Mouse (Mus musculus): ENCODE results near the gene Mfng.

Mfng gene

GRCm38 (mm10) chr15:78787287-78787856 lies 14.1 kb upstream of the Mfng start:
- no peak for DNase-seq (ENCODE audit: low spot score)

DNA sequence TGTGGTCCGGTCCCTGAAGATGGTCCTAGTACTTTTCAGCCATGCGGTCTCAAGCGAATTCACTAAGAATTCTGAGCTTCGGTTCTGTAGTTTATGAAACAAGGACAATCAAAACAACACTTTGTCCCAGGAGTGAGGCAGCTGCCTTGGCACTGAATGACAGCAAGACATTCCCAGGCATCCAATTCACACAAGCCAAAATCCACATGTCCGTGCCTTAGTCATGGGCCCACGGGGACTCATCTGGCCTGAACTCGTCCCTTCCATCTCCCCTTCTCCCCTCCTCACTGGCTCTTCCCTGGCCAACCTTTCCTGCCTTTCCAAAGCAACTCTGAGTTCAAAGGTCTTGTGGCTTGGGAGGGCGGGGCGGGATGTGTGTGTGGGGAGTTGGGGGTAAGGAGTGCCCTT lies 13.1 kb upstream of the Mfng start:
- no peak for DNase-seq (ENCODE audit: low spot score)

DNA sequence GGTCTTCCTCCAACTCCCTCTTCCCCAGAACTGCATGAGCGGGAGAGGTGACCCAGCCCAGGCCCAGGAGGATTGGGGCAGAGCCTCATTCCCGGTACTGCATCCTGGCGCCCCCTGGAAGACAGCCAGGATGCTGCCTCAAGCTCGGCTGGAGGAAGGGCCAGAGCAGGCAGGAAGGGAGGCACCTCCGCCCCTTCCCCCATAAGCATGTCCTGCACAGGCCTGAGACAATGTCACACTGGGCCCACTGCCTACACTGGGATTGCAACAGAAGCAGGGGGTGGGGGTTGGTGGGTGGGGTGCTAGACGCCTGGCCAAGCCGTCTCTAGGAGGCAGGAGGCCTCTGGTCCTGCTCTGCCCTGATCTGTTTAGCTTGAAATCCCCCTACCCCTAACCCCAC lies 12.7 kb upstream of the Mfng start:
- DNase-seq (ENCODE audit: low spot score) = no peak

DNA sequence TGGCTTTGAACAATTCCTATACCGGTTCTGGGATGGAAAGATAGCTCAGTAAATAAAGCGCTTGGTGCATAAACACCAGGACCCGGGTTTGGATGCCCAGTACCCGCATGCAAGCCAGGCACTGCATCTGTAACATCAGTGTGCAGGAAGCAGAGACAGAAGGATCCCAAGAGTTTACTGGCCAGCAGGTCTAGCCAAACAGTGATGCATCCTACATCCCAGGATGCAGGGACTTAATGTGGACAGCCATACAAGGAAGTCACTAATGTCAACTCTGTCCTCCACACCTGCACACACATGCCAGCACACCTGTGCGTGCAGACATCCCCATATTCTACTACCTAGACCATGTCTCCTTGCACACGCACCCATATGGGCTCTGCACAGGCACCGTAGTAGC lies 12.0 kb upstream of the Mfng start:
- no peak for DNase-seq (ENCODE audit: low spot score)

- DNase-seq (ENCODE audit: low spot score) = no peak
Observed at GRCm38 (mm10) chr15:78784520-78784919, 11.2 kb upstream of the Mfng start.

- no peak for DNase-seq (ENCODE audit: low spot score)
Observed at GRCm38 (mm10) chr15:78782348-78783103, 9.3 kb upstream of the Mfng start.

DNA sequence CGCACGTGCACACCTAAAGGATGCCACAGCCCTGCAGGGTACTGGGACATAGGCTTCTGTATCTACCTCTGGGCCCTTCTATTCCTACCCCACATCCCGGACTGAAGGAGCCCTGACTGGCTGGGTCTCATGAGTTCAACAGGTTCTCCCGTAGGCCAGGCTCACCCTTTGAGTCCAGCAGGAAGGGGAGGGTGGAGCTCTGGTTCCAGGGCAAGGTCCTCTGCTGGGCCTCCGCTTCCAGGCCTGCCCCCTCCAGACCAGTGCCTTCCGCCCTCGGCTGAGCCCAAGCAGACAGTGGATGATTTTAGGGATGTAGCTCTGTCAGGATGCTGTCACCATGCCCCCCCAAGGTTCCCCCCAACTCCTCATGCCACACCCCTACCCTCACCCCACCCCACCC lies 7.6 kb upstream of the Mfng start:
- DNase-seq (ENCODE audit: low spot score) = no peak

- DNase-seq (ENCODE audit: low spot score) = no peak
Observed at GRCm38 (mm10) chr15:78780359-78780758, 7.1 kb upstream of the Mfng start.

- DNase-seq (ENCODE audit: low spot score) = no peak
Observed at GRCm38 (mm10) chr15:78779690-78780089, 6.4 kb upstream of the Mfng start.

DNA sequence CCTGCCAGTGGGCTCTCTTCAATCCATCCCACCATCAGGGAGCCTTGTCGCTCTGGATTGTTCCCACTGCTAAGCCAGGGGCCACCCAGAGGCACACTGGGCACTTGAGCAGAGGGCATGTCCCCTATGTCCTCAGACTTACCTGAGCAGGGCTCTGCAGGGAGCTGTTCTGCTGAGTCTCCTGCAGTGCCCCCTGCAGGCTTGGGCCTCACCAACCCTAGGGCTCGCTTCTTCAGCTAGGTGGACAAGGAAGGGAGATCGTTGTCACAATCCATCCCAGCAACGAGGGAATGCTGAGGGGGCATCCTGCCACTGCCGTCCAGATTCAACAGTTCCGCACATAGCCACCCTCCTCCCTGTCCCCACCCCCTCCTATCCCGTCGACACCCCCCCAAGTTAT lies 6.0 kb upstream of the Mfng start:
- DNase-seq (ENCODE audit: low spot score) = no peak

GRCm38 (mm10) chr15:78778077-78778870 lies 5.0 kb upstream of the Mfng start:
- DNase-seq (ENCODE audit: low spot score) = peak; percentile 96

GRCm38 (mm10) chr15:78772856-78773255 lies 419 bp downstream of the Mfng start:
- DNase-seq (ENCODE audit: low spot score) = no peak

DNA sequence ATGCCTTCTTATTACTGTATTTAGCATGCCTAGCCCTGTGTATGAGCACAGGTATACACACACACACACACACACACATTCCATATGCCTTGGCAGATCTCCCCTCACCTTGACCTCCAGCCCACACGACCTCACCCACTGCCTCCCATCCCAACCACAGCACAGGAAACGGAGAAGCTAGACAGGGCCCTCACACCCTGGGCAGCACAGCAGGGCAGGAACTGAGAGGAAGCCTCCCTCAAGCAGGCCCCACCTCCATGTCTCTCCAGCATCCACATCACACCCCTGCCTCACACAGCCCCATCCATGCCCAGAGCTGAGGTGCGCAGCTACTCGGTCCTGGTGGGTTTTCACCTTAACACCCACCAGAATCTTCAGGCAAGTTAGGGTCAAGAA lies 909 bp downstream of the Mfng start:
- DNase-seq (ENCODE audit: low spot score) = no peak

DNA sequence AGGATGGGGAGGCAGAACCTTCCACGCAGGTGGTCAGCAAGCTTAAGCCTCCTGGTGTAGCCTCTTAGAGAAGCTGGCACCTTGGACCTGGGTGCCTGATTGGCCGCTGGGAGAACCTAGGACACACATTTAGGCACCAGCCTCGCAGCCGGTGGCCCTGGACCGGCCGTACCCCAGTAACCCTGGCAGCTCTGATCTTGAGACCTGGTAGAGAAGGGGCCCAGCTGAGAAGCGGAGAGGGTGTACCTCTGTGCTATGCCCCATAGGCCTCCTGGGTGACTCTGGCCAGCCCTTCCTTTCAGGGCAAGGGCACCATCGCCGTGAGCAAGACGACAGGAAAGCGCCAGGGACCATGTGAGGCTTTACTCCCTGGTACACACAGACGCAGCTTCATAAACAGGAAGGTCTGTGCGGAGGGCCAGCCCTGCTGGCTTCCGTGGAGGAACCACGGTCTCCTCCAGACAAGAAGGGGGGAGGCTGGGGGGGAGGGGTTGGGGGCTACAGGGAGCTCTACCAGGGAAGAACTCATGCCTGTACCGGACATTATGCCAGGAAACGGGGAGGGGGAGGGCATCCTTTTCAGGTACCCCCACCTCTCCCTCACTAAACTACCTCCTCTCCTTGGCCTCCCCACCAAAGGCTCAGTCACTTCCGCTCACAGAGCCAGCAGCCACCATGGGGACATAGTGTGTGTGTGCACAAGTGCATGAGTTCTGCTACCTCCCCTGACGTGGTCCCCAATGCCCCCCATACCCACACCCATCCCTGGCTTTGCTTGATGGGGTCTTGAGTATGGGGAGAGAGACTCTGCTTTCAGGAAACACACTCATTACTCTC lies 1.5 kb downstream of the Mfng start:
- DNase-seq (ENCODE audit: low spot score) = no peak

DNA sequence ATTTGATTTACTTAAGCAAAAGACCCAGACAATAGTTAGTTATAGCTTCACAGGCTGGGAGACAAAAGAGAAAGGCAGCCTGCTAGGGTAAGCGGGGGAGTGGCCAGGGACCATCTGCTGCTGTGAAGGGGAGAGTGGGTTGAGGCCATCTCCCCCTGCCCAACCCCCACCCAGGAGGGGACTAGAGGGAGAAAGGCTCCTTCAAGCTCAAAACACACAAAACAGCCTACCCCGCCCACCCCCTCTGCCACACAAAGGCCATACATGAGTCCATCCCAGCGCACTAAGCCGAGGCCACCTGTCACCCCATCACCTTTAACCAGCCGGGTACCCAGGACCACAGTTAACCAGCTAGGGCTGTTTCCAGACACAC lies 2.3 kb downstream of the Mfng start:
- DNase-seq (ENCODE audit: low spot score) = no peak

DNA sequence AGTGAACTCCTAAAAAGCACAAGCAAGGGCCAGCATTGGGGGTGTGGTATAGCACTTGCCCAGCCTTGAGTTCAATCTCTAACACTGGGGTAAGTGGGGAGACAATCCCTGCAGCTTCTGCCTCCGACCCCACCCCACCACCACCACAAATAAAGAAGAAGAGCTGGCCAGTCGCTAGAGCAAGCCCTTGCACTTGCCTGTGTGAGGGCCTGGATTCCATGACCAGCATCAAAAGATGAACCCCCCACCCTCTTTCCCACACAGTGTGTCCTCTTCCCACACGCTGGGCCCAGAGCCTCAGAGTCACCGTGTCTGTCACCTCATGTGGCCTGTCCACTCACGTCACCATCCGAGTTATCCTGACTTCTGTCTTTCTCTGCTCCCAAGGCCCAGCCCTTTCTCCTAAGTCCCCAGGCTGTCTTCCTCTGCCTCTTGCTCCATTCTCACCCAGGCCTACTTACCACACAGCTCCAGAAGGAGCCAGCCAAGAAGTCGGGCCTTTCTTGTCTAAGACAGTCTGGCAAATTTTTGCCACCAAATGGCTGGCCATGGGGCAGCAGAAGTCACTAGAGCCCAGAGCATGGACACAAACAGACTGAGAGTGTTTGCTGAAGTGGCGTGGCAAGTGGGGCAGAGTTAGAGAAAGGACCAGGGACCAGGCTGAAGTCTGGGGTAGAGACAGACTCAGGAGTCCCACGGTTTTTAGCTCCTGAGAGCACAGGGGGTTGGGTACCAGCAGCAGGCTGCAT lies 2.9 kb downstream of the Mfng start:
- DNase-seq (ENCODE audit: low spot score) = no peak

GRCm38 (mm10) chr15:78769064-78769463 lies 4.2 kb downstream of the Mfng start:
- no peak for DNase-seq (ENCODE audit: low spot score)

DNA sequence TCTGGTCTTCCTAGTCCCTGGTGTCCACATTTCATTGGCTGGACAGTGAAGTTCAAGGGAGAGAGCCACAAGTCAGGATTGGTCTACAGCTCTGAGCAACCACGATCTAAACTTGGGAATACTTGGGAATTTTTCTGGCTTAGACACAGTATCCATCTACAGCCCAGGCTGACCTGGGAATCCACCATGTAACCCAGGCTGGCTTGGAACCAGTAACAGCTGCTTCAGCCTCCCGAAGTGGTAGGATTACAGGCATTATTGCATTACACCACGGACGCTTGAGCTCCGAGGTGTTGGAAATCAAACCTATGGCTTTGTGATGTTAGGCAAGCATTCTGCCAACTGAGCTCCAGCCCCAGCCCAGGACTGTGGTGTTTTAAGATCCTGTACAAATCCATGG lies 9.6 kb downstream of the Mfng start:
- no peak for DNase-seq (ENCODE audit: low spot score)

DNA sequence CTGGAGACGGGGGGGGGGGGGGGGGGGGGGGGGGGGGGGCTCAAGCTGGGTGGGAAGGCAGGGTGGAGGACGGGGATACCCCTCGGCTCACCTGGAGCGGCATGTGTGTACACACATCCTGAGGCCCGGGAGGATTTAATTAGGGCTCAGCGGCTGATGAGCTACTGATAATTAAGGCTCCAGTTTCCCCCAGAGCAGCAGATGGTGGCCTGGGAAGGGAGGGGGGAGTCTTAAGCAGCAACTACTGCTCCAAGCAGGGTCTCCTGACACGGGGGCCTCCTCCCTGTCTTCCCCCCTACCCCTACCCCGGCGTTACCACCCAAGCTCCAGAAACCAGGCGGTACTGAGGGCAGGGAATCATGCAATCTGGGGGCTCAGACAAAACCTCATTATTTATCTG lies 10.1 kb downstream of the Mfng start:
- no peak for DNase-seq (ENCODE audit: low spot score)

- no peak for DNase-seq (ENCODE audit: low spot score)
Observed at GRCm38 (mm10) chr15:78761112-78761511, 12.2 kb downstream of the Mfng start.

GRCm38 (mm10) chr15:78758132-78758531 lies 15.1 kb downstream of the Mfng start:
- DNase-seq (ENCODE audit: low spot score) = no peak

Data from layer of hippocampus, adult 9-10 months (tissue).